Comparison of ENCODE assay signal across 35 mouse cellular contexts in the genomic region with DNA sequence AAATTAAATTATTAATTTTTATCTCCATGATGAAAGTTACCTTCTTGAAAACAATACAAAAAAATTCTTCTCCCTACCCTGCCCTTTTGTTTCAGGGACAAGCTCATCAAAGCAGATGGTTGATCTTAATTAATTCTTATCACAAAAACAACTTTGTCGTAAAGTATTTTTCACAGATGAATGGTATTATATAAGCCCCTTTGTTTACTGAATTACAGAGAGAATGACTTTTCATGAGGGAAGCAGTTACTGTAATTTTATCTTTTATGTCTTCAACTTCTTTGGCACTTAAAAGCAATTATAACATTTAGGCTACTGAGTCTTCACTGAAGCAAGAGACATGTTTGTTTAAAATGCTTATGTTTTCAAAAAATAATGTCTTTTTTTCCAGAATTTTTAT.
"Had no signal": no experiment of that assay in that cellular context is flagged by ENCODE, and none has a peak within 500 bp of the region (broad histone marks: within the 10 kb centered on the region; RNA-seq: fewer than 3 reads in every experiment).

No protein-coding gene starts in this region.

- H3K4me3 ChIP-seq: heart, embryonic 10.5 days; heart, embryonic 12.5 days; heart, embryonic 13.5 days; heart, embryonic 15.5 days; hindbrain, embryonic 10.5 days; hindbrain, embryonic 12.5 days; hindbrain, embryonic 13.5 days; hindbrain, embryonic 15.5 days; intestine, embryonic 15.5 days; kidney, embryonic 15.5 days; layer of hippocampus, adult 2 months; left cerebral cortex, adult 2 months had no signal

- H3K27me3 ChIP-seq: heart, embryonic 12.5 days; heart, embryonic 13.5 days; heart, embryonic 15.5 days; hindbrain, embryonic 12.5 days; hindbrain, embryonic 13.5 days; hindbrain, embryonic 15.5 days; intestine, embryonic 15.5 days; kidney, embryonic 15.5 days had no signal

- ATAC-seq: hindbrain, embryonic 16.5 days; hindbrain, postnatal 0 days; inflammation-experienced regulatory T-cells, adult 6 months; intestine, embryonic 15.5 days; intestine, embryonic 16.5 days; intestine, postnatal 0 days had no signal

- H3K9ac ChIP-seq: heart, embryonic 12.5 days; heart, embryonic 13.5 days; heart, embryonic 15.5 days; hindbrain, embryonic 12.5 days; hindbrain, embryonic 13.5 days; hindbrain, embryonic 14.5 days; hindbrain, embryonic 15.5 days; intestine, embryonic 15.5 days; kidney, embryonic 15.5 days had no signal

- H3K4me1 ChIP-seq: heart, embryonic 10.5 days; heart, embryonic 12.5 days; heart, embryonic 13.5 days; heart, embryonic 15.5 days; hindbrain, embryonic 10.5 days; hindbrain, embryonic 12.5 days; hindbrain, embryonic 13.5 days; hindbrain, embryonic 15.5 days; intestine, embryonic 15.5 days; kidney, embryonic 15.5 days had no signal

- H3K27ac ChIP-seq: heart, embryonic 10.5 days; heart, embryonic 13.5 days; heart, embryonic 15.5 days; hindbrain, embryonic 10.5 days; hindbrain, embryonic 12.5 days; hindbrain, embryonic 13.5 days; hindbrain, embryonic 14.5 days; hindbrain, embryonic 15.5 days; hindbrain, postnatal 0 days; intestine, embryonic 15.5 days; kidney, embryonic 15.5 days; kidney, postnatal 0 days; layer of hippocampus, adult 2 months; left cerebral cortex, adult 2 months had no signal

- H3K4me2 ChIP-seq: heart, embryonic 11.5 days; heart, embryonic 12.5 days; heart, embryonic 13.5 days; heart, embryonic 15.5 days; hindbrain, embryonic 12.5 days; hindbrain, embryonic 13.5 days; hindbrain, embryonic 14.5 days; hindbrain, embryonic 15.5 days; intestine, embryonic 15.5 days; kidney, embryonic 15.5 days had no signal

- H3K36me3 ChIP-seq: heart, embryonic 10.5 days; heart, embryonic 12.5 days; heart, embryonic 13.5 days; heart, embryonic 15.5 days; hindbrain, embryonic 10.5 days; hindbrain, embryonic 12.5 days; hindbrain, embryonic 13.5 days; hindbrain, embryonic 15.5 days; intestine, embryonic 15.5 days; kidney, embryonic 15.5 days had no signal

- DNase-seq: heart, postnatal 10 days; heart, postnatal 14 days; heart, postnatal 36 days; heart, postnatal 4 days; kidney, adult 11 months; kidney, adult 18-20 months; kidney, adult 8-10 months; kidney, adult 9 months; kidney, postnatal 10 days; kidney, postnatal 14 days; kidney, postnatal 25 days; kidney, postnatal 36 days; kidney, postnatal 4 days; layer of hippocampus, adult 9-11 months; layer of hippocampus, postnatal 36 days had no signal

- H3K9me3 ChIP-seq: heart, embryonic 10.5 days; heart, embryonic 12.5 days; heart, embryonic 13.5 days; heart, embryonic 15.5 days; hindbrain, embryonic 10.5 days; hindbrain, embryonic 12.5 days; hindbrain, embryonic 13.5 days; hindbrain, embryonic 15.5 days; intestine, embryonic 15.5 days; kidney, embryonic 15.5 days had no signal
